Mouse (Mus musculus): Measurements from ENCODE around the gene Lrmda.

Gene Lrmda

DNA sequence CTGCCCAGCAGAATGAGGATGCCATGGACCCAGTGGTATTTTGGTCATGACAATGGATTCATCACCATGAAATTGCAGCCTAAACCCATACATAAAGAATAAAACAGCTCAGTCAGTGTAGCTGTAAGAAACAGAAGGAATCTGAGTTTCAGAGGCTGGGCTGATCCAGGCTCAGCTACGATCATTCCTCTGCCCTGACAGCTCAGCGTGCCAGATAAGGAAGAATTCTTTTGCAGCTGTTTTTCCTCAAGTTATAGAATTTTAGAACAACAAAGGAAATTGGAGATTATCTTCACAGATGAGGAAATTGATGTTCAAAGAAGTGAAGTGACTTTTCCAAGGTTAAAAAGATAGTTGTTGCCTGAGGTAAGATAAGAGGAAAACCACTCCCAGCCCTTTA lies 921.1 kb downstream of the Lrmda start:
- no peak for DNase-seq (ENCODE audit: low spot score)

- no peak for DNase-seq (ENCODE audit: low spot score)
These were observed 923.1 kb downstream of the Lrmda start for GRCm38 (mm10) chr14:22942569-22942968.

- DNase-seq (ENCODE audit: low spot score), result no peak
These were observed 930.0 kb downstream of the Lrmda start for GRCm38 (mm10) chr14:22949466-22949865.

- DNase-seq (ENCODE audit: low spot score), result no peak
These were observed 933.5 kb downstream of the Lrmda start for GRCm38 (mm10) chr14:22952981-22953380.

GRCm38 (mm10) chr14:22960166-22960565 lies 940.7 kb downstream of the Lrmda start:
- DNase-seq (ENCODE audit: low spot score), result no peak

DNA sequence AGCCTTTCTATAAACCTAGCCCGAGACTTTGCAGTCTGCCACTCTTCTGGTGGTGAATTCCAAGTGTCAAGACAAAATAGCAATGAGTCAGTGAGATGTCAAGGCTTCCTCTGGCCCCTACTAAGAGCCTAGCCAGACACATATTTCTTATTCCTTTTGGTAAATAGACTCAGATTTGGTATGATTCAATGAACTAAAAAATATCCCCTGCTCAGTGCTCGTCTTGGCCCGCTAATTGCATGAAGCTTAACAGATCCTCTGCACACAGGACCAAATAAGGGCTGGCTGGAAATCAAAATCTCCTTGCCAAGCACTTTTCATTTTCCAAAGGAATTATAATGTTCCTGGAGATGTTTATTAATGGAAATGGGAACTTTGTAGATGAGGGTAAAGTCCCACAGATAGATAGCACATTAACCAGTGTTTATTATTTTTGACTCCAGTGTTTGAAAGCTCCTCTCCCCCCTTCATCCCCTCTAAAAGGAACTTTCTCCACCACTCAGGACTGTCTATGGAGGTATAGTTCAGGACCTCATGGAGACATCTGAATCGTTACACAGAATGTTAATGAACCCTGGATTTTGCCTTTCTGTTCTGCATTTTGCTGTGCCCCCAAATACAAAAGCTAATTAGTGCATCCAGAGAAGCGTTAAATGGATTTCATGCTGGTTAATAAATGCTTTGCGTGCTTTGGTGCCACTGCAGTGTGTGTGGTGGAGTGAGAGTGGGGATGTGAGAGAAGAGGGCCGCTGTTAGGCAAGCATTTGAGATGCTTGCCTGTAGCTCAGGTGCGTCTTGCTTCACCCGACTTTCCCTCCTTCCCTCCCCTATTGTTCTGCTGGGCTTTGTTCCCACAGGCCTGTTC lies 945.5 kb downstream of the Lrmda start:
- DNase-seq (ENCODE audit: low spot score), result no peak

DNA sequence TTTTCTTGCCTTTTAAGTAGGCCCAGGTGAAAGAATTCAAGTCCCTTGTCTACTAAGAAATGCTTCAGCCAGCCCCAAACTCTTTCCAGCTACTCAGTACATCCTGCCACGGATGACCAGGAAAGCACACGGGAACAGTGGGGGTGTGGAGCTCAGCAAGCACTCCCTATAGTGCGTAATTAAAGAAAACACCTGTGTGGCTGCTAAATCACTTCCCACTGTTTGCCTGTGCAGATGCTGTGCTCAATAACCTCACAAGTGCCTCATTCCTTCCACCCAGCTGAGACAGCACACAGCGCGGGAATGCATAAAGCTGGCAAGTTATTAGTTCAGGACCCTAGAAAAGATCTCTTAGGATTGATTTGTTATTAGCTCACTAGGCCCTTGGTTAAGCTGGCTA lies 949.2 kb downstream of the Lrmda start:
- DNase-seq (ENCODE audit: low spot score), result no peak

DNA sequence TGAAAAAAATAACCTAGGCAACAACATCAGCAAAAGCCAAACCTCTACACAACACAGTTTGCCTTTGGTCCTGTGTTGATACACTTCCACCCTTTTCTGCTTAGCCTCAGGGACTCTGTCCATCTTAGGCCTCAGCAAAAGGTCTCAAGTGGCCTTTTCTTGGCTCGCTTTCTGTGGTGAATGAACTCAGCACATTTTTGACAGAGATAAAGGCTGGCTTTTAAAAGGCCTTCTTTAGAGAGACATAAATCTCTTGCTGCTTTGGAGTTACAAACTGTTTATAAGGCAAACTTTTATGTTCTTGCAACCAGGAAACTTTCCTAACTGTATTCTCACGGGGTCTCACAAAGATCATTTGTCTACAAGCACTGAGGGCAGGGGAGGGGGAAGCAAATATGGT lies 967.2 kb downstream of the Lrmda start:
- no peak for DNase-seq (ENCODE audit: low spot score)

GRCm38 (mm10) chr14:22988090-22988669 lies 968.7 kb downstream of the Lrmda start:
- DNase-seq (ENCODE audit: low spot score), result no peak

DNA sequence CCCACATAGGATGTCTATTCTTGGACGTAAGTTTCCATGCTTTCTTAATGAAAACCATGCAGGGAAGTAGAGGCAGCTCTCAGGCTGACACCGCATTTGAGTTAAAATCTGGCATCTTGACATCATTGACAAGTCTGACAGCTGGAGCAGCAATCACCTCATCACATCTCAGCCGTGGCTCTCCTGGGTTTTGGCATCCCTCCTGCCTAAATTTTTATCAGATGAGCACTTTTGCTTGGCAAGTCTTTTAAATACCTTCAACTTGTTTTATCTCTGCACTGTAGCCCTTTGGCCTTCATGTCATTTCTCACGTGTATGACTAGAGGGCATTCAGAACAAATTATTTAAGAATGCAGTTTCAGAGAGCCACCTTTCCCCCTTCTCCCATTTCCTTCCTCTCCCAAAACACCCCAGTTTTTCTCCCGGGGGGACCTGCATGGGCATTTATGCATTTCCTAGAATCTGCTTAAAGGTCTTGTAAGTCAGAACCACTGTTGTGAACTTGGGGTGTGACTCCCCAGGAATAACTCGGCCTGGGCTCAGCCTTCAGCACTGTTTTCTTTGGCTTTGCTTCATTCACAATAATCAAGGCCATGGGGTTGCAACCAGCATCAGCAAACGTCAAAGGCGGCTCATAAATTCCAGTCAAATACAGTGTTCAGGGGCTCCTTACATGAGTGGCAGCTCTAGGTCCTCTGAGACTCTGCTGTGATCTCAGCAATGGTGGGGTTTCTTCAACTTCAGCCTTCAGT lies 975.8 kb downstream of the Lrmda start:
- no peak for DNase-seq (ENCODE audit: low spot score)

DNA sequence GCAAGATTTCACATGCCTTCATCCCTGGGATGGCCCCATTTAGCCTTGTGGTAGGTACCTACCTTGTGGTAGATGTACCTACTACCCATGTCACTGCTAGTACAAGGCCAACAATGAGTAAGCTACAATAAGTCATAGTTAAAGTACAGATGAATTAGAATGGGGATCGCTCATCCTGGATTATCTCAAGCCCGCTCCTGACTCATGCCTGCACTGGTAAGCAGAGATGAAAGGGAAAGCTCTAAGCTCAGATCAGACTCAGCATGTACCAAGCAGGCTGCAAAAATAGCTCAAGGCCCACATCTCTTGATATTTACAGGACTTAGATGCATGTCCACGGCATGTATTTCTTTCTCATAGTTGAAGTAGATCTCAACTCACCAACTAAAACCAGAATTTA lies 979.4 kb downstream of the Lrmda start:
- no peak for DNase-seq (ENCODE audit: low spot score)

DNA sequence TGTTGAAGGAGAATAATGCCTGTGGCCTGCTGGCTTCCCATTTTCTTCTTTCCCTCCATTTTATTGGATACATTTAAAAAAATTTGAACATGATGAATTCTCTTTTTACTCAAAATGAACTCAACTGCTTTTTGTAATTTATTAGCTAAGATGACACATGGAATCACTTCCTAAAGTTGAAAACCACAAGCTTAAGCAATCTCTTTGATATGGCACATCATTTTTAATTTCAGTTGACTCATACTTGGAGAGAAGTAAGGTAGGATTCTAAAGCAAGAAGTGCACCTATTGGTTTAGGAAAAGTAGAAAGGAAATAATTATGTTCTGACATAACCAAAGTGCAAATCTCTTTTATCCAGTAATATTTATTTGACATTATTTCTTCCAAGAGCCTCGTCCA lies 992.5 kb downstream of the Lrmda start:
- no peak for DNase-seq (ENCODE audit: low spot score)

DNA sequence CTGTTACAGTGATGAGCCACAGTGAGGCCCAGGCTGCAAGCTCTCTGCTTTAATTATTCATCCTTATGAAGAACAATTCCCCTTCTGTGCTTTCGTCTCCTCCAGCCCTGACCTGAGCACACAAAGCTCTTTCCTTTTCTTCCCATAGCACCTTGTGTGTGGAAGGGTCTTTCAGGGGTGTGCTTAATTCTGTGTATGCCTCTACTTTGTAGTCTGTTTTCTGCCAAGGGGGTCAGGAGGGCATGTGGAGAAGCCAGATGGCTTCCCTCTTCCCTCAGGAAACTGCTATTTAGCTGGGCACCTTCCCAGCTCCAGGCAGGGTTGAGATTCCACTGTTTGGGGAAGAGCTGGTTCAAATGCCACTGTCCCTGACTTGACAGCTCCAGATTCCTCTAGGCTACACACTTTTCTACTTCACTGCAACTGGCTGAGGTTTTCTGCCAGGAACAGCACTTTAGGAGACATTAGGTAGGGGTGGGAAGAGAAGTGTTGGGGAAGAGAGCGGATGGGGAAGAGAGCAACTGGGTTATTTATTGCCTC lies 995.3 kb downstream of the Lrmda start:
- no peak for DNase-seq (ENCODE audit: low spot score)

DNA sequence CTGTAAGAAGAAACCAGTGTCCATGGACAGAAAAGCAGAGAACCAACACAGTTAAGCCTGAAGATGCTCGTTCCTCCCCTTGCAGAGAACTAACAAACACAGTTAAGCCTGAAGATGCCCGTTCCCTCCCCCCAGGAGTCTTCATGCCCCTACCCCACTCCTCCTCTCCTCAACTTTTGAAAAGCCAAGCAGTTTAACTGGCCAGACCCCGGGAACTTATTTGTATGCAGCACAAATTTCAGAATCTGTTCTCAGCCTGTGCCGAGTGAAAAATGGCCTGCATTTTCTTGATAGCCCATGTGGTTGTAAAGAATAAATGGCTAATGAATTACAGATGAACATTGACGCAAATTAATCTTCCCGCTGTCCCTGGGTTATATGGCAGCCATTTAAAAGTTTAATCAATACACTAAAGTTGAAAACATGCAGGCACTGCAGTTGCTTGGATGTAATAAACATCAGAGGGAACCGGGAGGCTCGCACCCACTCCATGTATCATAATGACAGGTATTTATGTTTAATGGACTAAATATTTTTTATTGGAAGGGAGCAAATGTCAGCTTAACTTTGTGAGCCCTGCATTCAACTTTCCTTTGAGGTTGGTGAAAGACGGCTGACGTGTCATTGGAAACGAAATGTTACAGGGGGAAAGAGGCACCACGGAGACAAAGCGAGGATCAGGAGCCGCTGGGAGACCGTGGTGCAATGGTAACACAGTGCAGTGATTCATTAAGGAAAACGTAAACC lies 996.0 kb downstream of the Lrmda start:
- DNase-seq (ENCODE audit: low spot score), result no peak

GRCm38 (mm10) chr14:23016068-23016611 lies 996.6 kb downstream of the Lrmda start:
- DNase-seq (ENCODE audit: low spot score), result no peak

- no peak for DNase-seq (ENCODE audit: low spot score)
These were observed 1021.5 kb downstream of the Lrmda start for GRCm38 (mm10) chr14:23041002-23041401.

GRCm38 (mm10) chr14:23045322-23045721 lies 1025.8 kb downstream of the Lrmda start:
- DNase-seq (ENCODE audit: low spot score), result no peak

GRCm38 (mm10) chr14:23046330-23046729 lies 1026.8 kb downstream of the Lrmda start:
- DNase-seq (ENCODE audit: low spot score), result peak; percentile 12

- DNase-seq (ENCODE audit: low spot score), result no peak
These were observed 1031.9 kb downstream of the Lrmda start for GRCm38 (mm10) chr14:23051441-23051840.

DNA sequence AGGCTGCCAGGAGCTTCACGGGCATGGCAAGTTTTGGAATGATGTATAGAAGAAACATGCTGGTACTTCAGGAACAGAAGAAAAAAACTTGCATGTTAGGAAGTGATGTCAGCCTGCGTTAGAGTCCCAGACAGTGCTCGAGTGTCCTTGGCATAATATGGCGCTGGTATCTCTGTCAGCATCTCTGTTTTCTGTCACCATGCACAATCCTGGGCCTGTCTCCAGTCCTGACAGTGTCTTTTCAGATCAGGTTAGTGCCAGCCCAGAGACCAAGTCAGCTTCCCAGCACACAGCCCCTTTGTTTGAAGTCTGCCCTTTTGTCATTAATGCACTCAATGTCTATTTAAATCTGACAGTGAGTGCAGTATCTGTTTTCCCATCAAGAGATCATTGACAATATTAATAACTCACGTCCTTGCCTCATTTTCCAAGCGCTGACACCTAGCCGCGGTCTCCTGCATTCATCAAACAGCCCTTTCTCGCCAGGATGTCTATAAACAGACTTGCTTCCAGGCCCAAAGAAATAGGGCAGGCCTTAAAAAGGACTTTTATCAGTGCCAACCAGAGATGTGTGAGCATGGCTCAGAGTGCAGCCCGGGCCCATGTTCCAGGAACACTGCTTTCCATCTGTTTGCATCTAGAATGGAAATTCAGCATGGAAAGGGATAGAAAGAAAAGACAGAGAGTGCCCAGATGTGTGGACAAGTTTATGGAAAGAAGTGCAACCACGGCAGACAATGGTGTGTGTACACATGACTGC lies 1033.5 kb downstream of the Lrmda start:
- no peak for DNase-seq (ENCODE audit: low spot score)
